Mouse (Mus musculus): ENCODE data around the gene Sub1. TPM values are rescaled to one million over a fixed set of nuclear protein-coding genes. Genes with fewer than 3 reads are reported as not detected.

Gene Sub1
- polyA plus RNA-seq, 2 experiments, result 226 to 728 TPM

GRCm38 (mm10) chr15:11977071-11977470 is 19.7 kb downstream of the Sub1 start:
- Histone ChIP-seq H3K27me3 (ENCODE audit: control insufficient read depth, insufficient read depth, low read length) (no peaks in the 10 kb centered on the region), H3K4me2 (replicated peaks; ENCODE audit: low read depth, low read length, severe bottlenecking) (no peak overlapping the region), H3K27ac (replicated peaks; ENCODE audit: low read depth, low read length) (no peak overlapping the region), H3K9ac (ENCODE audit: low read depth, low read length, severe bottlenecking) (no peak overlapping the region), H3K36me3 (ENCODE audit: control insufficient read depth, insufficient read depth, low read length) (peaks cover 30% of the 10 kb centered on the region), H3K4me3 (replicated peaks; ENCODE audit: low read length) (no peak overlapping the region), H3K4me1 (ENCODE audit: control insufficient read depth, insufficient read depth, low read length) (no peaks in the 10 kb centered on the region), H3K9me3 (ENCODE audit: control insufficient read depth, low read length) (no peaks in the 10 kb centered on the region)
- 63% methylated on average over 1 of the region's 1 CpGs for WGBS
- no peak for ATAC-seq (ENCODE audit: low FRiP score, low read depth)
- no peak for TF ChIP-seq POLR2A (IDR thresholded peaks at IDR 0.05; ENCODE audit: borderline replicate concordance, extremely low read depth, insufficient read depth, insufficient read length)
- DNase-seq (ENCODE audit: low spot score), result no peak

- Histone ChIP-seq H3K4me1 (ENCODE audit: control insufficient read depth, insufficient read depth, low read length) (no peaks in the 10 kb centered on the region), H3K9ac (ENCODE audit: low read depth, low read length, severe bottlenecking) (no peak overlapping the region), H3K36me3 (ENCODE audit: control insufficient read depth, insufficient read depth, low read length) (peaks cover 19% of the 10 kb centered on the region), H3K4me2 (replicated peaks; ENCODE audit: low read depth, low read length, severe bottlenecking) (no peak overlapping the region), H3K27ac (replicated peaks; ENCODE audit: low read depth, low read length) (no peak overlapping the region), H3K27me3 (ENCODE audit: control insufficient read depth, insufficient read depth, low read length) (no peaks in the 10 kb centered on the region), H3K9me3 (ENCODE audit: control insufficient read depth, low read length) (no peaks in the 10 kb centered on the region), H3K4me3 (replicated peaks; ENCODE audit: low read length) (no peak overlapping the region)
- DNase-seq (ENCODE audit: low spot score) (no peak), ATAC-seq (ENCODE audit: low FRiP score, low read depth) (no peak)
- WGBS, result 77% methylated on average over 9 of the region's 9 CpGs
- TF ChIP-seq POLR2A (IDR thresholded peaks at IDR 0.05; ENCODE audit: borderline replicate concordance, extremely low read depth, insufficient read depth, insufficient read length), result no peak
These were observed 20.9 kb downstream of the Sub1 start for GRCm38 (mm10) chr15:11975836-11976235.

- Histone ChIP-seq H3K4me2 (replicated peaks; ENCODE audit: low read depth, low read length, severe bottlenecking) (no peak overlapping the region), H3K36me3 (ENCODE audit: control insufficient read depth, insufficient read depth, low read length) (no peaks in the 10 kb centered on the region), H3K9me3 (ENCODE audit: control insufficient read depth, low read length) (no peaks in the 10 kb centered on the region), H3K4me3 (replicated peaks; ENCODE audit: low read length) (no peak overlapping the region), H3K9ac (ENCODE audit: low read depth, low read length, severe bottlenecking) (no peak overlapping the region), H3K27ac (replicated peaks; ENCODE audit: low read depth, low read length) (no peak overlapping the region), H3K27me3 (ENCODE audit: control insufficient read depth, insufficient read depth, low read length) (no peaks in the 10 kb centered on the region), H3K4me1 (ENCODE audit: control insufficient read depth, insufficient read depth, low read length) (no peaks in the 10 kb centered on the region)
- DNase-seq (ENCODE audit: low spot score) (peak; percentile 73), ATAC-seq (ENCODE audit: low FRiP score, low read depth) (peak; percentile 66; the same call in 1 of the 2 replicates)
- TF ChIP-seq POLR2A (IDR thresholded peaks at IDR 0.05; ENCODE audit: borderline replicate concordance, extremely low read depth, insufficient read depth, insufficient read length), result no peak
- 23% methylated on average over 13 of the region's 13 CpGs for WGBS
These were observed 24.8 kb downstream of the Sub1 start for GRCm38 (mm10) chr15:11971854-11972420.

GRCm38 (mm10) chr15:11970621-11971020 is 26.2 kb downstream of the Sub1 start:
- ATAC-seq (ENCODE audit: low FRiP score, low read depth) (no peak), DNase-seq (ENCODE audit: low spot score) (no peak)
- 76% methylated on average over 10 of the region's 10 CpGs for whole genome bisulfite sequencing
- H3K9me3 ChIP-seq (ENCODE audit: control insufficient read depth, low read length), result no peaks in the 10 kb centered on the region
- H3K4me1 ChIP-seq (ENCODE audit: control insufficient read depth, insufficient read depth, low read length), result no peaks in the 10 kb centered on the region
- no peaks in the 10 kb centered on the region for H3K27me3 ChIP-seq (ENCODE audit: control insufficient read depth, insufficient read depth, low read length)
- H3K27ac ChIP-seq (replicated peaks; ENCODE audit: low read depth, low read length), result no peak overlapping the region
- H3K9ac ChIP-seq (ENCODE audit: low read depth, low read length, severe bottlenecking), result no peak overlapping the region
- no peak for TF ChIP-seq POLR2A (IDR thresholded peaks at IDR 0.05; ENCODE audit: borderline replicate concordance, extremely low read depth, insufficient read depth, insufficient read length)
- no peak overlapping the region for H3K4me2 ChIP-seq (replicated peaks; ENCODE audit: low read depth, low read length, severe bottlenecking)
- H3K4me3 ChIP-seq (replicated peaks; ENCODE audit: low read length), result no peak overlapping the region
- H3K36me3 ChIP-seq (ENCODE audit: control insufficient read depth, insufficient read depth, low read length), result no peaks in the 10 kb centered on the region

- 79% methylated on average over 9 of the region's 9 CpGs for WGBS
These were observed 27.9 kb downstream of the Sub1 start for GRCm38 (mm10) chr15:11968851-11969250.

More at GRCm38 (mm10) chr15:11968851-11969250, 27.9 kb downstream of the Sub1 start:
- Histone ChIP-seq H3K27me3 (ENCODE audit: control insufficient read depth, insufficient read depth, low read length) (no peaks in the 10 kb centered on the region), H3K36me3 (ENCODE audit: control insufficient read depth, insufficient read depth, low read length) (no peaks in the 10 kb centered on the region), H3K4me3 (replicated peaks; ENCODE audit: low read length) (no peak overlapping the region), H3K27ac (replicated peaks; ENCODE audit: low read depth, low read length) (no peak overlapping the region), H3K9me3 (ENCODE audit: control insufficient read depth, low read length) (no peaks in the 10 kb centered on the region), H3K4me2 (replicated peaks; ENCODE audit: low read depth, low read length, severe bottlenecking) (no peak overlapping the region), H3K9ac (ENCODE audit: low read depth, low read length, severe bottlenecking) (no peak overlapping the region), H3K4me1 (ENCODE audit: control insufficient read depth, insufficient read depth, low read length) (no peaks in the 10 kb centered on the region)
- DNase-seq (ENCODE audit: low spot score), result no peak
- ATAC-seq (ENCODE audit: low FRiP score, low read depth), result no peak
- TF ChIP-seq POLR2A (IDR thresholded peaks at IDR 0.05; ENCODE audit: borderline replicate concordance, extremely low read depth, insufficient read depth, insufficient read length), result no peak
